Mouse (Mus musculus) myocyte (in vitro differentiated cells): ENCODE measurements at regions not wholly inside any gene's neighbourhood (a gene's known extent, or its start where the extent isn't known, plus 50 kb on each side); places are given as distances from the start of the nearest gene placed in this dataset.

ENCODE experiments used
- CEBPB ChIP-seq: IDR thresholded peaks from 2 replicates; pipeline ENCODE4 v1.6.1; 2011; ENCODE audit warnings: mild to moderate bottlenecking, moderate library complexity; ENCODE audit not compliant: poor library complexity, insufficient read depth, severe bottlenecking
- E2F4 ChIP-seq: IDR thresholded peaks from one replicate; pipeline ENCODE4 v1.6.1; 2011; ENCODE audit warnings: mild to moderate bottlenecking, control low read depth, moderate library complexity; ENCODE audit not compliant: insufficient read depth
- MYOG ChIP-seq, 3 experiments: IDR thresholded peaks; one replicate each; pipeline ENCODE4 v1.6.1; 2011; ENCODE audit warnings: control low read depth in 2 of 3, low read depth in 2 of 3, mild to moderate bottlenecking in 2 of 3; ENCODE audit not compliant: insufficient read length in 2 of 3, control insufficient read depth in 1 of 3, insufficient read depth in 1 of 3
- POLR2A ChIP-seq: IDR thresholded peaks from one replicate; pipeline ENCODE4 v1.6.1; 2011; ENCODE audit warnings: low read depth, mild to moderate bottlenecking, control low read depth, moderate library complexity; ENCODE audit not compliant: insufficient read length
- TCF12 ChIP-seq: IDR thresholded peaks from one replicate; pipeline ENCODE4 v1.6.1; 2011; ENCODE audit warnings: mild to moderate bottlenecking, control low read depth; ENCODE audit not compliant: poor library complexity, insufficient read depth, severe bottlenecking
- TCF3 ChIP-seq: IDR thresholded peaks from one replicate; pipeline ENCODE4 v1.6.1; 2011; ENCODE audit warnings: low read depth, control low read depth; ENCODE audit not compliant: insufficient read length
- USF1 ChIP-seq: IDR thresholded peaks from one replicate; pipeline ENCODE4 v1.6.1; 2011; ENCODE audit warnings: low read depth, mild to moderate bottlenecking, control low read depth, moderate library complexity

- TF ChIP-seq CEBPB, result peak; percentile 84
- TF ChIP-seq POLR2A, result no peak
- TF ChIP-seq MYOG (IDR thresholded peaks at IDR 0.05; ENCODE audit: control insufficient read depth in 1 of 3, insufficient read depth in 1 of 3, insufficient read length in 2 of 3, low read depth in 2 of 3), result no peak
- TF ChIP-seq TCF12, result no peak
- no peak for TF ChIP-seq E2F4
- TF ChIP-seq USF1, result no peak
- no peak for TF ChIP-seq TCF3
These were observed 320.1 kb upstream of the Adgrl4 start for GRCm38 (mm10) chr3:151117583-151118041.
